Mouse (Mus musculus) right cerebral cortex, postnatal 25 days (tissue): ENCODE measurements around the gene Nbeal2.
A peak's percentile ranks its signal among the peaks of the same experiment; 100 is the strongest.

Experiments used
- DNase-seq: peaks from one replicate; pipeline ENCODE4 v3.0.0; 2022

The Nbeal2 gene

GRCm38 (mm10) chr9:110644295-110644694, 9.7 kb downstream of the Nbeal2 start:
- no peak for DNase-seq

- no peak for DNase-seq
Observed at GRCm38 (mm10) chr9:110643787-110644186, 10.2 kb downstream of the Nbeal2 start.

- DNase-seq = no peak
Observed at GRCm38 (mm10) chr9:110642812-110643524, 11.0 kb downstream of the Nbeal2 start.

GRCm38 (mm10) chr9:110641006-110641405, 13.0 kb downstream of the Nbeal2 start:
- DNase-seq = no peak

GRCm38 (mm10) chr9:110638611-110639021, 15.3 kb downstream of the Nbeal2 start:
- DNase-seq = no peak

DNA sequence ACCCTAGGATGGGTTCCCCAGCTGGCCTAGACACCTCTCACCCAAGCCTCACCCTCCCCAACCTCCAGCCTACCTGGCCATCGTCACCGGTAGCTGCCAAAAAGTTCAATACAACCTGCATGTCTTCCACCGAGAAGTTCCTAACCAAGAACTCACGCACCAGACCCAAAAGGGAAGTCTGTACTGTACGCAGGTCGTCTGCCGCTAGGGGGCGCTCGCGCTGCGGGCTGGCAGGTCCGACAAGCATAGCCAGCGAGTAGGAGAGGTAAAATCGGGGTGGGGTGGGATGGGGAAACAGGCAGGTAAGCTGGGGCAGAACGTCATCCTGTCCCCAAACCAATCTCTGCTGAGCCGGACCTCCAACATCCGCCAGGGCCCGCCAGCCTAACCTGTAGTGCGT, 18.7 kb downstream of the Nbeal2 start:
- peak; percentile 82 for DNase-seq

DNA sequence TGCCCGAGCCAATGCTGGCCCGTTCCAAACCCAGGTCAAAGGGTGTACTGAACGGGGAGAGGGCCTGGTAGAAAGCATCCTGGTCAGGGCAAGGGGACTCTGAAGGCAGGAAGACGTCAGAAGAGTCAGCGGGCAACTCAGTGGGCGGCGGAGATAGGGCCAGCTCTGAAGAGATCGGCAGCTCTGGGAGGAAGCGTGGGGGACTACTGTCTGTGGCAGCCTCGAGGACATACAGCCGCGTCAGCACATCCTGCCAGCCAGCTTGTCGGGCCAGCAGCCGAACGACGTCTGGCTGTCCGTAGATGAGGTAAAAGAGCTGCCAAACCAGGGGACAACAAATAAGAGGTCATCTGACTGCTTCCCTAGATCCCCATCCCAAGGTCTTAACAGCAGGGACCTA, 20.1 kb downstream of the Nbeal2 start:
- DNase-seq = no peak

GRCm38 (mm10) chr9:110632671-110633070, 21.3 kb downstream of the Nbeal2 start:
- DNase-seq = no peak

- no peak for DNase-seq
Observed at GRCm38 (mm10) chr9:110631651-110632275, 22.2 kb downstream of the Nbeal2 start.

GRCm38 (mm10) chr9:110631191-110631590, 22.8 kb downstream of the Nbeal2 start:
- DNase-seq = no peak

DNA sequence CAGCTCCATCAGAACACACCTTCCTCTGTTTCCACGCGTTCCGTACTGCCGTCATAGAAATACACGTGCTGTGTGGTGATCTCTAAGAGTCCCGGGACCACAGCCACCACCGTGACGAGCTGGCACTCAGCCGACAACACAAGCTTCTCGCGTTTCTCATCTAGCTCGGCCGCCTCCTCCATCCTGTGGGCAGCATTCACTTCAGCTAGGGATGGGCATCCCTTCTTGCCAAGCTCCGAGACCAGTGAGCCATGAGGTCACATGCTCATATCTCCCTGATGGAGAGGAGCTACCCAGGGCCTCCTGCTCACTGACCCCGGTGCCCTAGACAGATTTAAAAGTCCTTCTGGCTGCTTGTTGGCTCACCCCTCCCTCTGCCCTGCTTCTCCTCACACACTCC, 23.8 kb downstream of the Nbeal2 start:
- DNase-seq = no peak

DNA sequence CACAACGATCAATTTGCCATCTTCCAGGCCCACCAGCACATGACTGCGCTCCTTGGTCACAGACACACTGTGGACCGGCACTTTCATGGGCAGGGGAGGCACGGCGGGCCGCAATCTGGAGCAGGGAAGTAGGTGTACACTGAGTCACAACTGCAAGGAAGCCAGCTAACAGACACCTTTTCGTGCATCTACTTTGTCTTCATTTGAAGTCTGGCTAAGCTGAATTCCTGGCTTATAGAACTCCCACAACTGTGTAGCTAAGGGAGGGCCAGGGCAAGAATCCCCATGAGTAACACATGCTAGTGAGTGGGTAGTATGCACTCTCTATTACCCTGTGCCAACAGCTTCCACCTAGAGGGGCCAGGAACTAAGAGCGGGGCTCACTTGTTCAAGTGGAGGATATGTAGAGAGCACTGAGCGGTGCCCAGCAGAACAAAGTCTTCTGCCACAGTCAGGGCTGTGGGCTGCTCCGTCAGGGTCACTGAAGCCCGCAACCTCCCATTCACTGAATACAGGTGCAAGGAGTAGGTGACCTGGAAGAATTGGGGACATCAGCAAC, 28.5 kb downstream of the Nbeal2 start:
- DNase-seq = no peak

DNA sequence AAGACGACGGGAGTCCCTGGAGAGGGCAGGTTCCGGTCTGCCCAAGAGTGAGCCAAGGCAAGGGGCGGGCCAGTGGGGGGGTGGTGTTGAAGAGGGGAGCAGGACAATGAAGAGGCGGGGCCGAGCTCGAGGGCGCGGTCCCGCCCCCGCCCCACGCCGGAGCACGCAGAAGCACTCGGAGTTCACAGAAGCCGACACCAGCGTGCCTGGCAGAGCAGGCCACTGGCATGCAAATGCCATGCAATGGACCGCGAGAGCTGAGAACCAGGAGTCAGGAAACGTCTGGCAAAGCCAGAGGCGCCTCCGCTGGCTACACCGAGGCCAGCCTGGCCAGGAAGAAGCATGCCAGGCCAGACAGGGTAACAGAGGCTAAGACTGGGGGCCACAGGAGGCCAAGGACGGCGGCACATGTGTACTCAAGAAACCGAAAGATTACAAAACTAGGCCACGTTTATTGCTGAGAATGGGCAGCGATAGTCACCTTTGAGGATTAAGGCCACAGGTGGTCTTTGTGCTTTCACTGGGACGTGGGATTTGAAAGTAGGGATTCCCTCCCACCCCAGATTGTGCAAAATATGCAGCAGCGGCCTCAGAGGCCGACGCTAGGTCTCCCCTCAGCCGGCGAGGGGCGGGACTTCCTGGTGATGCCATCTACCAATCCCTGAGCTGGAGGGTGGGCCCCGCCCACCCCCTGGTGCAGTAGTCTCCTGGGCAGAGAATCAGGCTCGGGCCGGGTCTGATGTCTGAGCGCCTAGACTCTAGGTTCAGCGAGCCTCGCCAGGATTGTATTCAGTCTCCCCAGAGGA, 29.4 kb downstream of the Nbeal2 start, which contains the start of gene Nradd:
Gene Nradd (minus strand): TSS at position 92 of the 806 bp plus-strand sequence.
- DNase-seq = peak; percentile 87

DNA sequence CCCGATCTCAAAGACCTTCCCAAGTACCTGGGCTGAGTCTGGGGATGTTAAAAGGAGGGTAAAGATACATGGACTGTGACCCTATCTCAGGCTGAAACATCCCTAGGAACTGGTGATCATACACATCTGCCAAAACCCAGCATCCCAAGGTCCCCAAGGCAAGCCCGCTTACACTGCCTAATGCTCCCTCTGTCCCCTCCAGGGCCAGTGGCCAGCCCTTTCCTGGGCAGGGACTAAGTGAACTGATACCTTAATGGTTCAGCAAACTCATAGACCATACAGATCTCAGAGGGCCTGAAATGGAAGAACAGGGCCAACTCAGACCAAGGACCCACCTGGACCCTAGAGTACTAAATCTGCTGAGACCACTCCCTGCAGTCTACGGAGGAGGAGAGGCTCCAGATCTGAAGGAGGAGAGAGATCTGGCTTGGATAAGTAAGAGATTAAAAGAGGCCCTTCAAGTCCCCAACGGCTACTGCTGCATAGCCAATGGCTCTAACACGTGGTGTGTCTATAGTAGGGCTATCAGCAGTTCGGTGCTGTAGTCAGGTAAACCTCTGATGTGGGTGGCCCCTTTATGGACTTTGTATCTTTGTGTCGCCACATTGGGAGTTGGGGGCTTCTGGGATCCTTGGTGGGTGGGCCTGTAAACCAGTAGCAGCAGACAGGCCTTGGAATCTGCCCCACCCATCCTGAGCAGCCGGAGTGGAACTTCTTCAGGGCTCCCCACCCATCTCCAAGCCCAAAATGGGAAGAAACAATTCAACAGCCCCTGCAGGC, 30.4 kb downstream of the Nbeal2 start:
- DNase-seq = no peak

DNA sequence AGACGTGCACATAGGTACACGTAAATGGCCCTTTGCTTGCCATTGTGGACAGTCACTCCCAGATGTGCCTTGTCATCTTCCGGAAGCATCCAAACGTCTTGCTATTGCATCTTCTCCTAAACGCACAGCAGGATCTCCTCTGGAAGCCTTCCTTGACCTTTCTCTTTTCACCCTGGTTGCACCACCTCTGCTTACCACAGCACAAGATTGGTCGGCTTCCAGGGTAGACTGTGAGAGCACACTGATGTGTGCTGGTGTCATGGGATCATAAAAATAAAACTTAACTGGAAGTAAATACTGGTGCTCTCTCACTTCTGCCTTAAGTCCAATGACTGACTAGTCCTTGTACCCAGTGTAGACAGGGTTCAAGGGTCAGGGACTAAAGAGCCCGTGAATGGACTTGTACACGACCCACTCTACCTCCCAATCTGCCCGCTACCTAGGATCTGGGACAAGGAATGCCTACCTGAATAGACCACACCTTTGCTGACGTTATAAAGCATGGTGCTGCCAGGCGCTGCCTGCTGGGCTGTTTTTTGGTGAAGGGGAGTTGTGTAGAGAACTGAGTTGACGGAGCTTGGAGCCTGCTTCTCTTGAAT, 31.2 kb downstream of the Nbeal2 start:
- DNase-seq = no peak

DNA sequence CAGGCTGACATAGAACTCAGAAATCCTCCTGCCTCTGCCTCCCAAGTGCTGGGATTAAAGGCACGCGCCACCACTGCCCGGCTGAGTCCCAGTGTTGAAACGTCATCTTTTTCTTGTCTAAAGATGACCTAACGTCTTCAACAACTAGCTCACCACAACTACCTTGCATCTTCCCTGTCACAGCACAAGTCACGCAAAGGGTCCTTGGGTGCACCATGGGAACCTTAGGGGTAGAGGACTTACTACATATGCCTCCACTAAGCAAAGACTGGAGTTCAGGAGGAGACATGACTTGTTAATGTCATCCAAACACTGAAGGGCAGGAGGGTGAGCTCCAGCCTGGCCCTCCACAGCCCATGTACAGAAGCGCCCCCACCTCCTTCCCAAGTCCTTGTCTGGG, 33.3 kb downstream of the Nbeal2 start:
- no peak for DNase-seq

DNA sequence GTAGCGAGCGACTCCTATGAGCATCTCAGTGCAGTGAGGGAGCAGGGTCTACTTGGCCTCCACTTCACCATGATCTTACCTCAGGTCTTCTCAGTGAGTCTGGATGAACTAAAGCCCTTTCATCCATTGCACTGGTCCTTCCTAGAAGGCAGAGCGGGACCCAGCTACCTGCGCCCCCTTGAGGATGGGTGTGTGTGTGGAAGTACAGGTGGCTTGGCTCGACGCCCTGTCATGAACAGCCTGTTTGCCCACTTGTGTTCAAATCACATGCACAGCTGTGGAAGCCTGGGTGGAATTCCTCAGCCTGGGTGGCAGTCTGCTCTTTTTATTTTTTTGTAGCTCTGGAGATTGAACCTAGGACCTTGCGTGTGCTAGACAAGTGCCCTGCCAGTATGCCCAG, 33.8 kb downstream of the Nbeal2 start:
- DNase-seq = no peak

GRCm38 (mm10) chr9:110617081-110617480, 36.9 kb downstream of the Nbeal2 start:
- no peak for DNase-seq

GRCm38 (mm10) chr9:110611471-110611870, 42.5 kb downstream of the Nbeal2 start:
- DNase-seq = no peak

DNA sequence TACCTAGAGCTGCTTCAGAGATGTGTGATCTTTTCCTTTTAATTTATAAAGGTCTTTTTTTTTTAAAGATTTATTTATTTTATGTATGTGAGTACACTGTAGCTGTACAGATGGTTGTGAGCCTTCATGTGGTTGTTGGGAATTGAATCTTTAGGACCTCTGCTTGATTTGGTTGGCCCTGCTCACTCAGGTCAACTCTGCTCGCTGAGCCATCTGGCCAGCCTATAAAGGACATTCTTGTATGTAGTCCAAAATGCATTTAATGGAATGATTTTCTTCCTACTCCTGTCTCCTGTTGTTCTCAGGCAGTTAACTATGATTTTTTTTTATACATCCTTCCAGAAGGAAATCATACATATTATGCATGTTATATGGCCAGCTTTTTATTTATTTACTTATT, 70.4 kb downstream of the Nbeal2 start:
- no peak for DNase-seq

DNA sequence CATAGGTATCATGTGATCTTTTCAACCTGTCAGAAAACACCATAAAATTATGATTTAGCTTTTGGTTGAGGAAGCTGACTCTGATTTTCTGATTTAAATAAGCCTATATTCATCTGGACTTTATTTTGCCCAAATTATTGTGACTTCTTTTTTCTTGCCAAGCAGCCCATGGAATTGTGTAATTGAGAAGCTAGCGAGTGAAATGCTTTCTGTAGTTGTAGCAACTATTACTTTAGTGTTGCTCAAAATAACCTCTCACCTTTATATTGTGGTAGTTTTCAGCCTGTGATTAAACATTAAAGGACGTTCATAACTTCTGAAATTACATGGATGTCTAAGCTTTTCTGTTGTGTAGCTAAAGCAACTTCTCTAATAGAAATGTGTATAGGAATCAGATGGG, 71.8 kb downstream of the Nbeal2 start:
- DNase-seq = no peak
